Mouse (Mus musculus) heart, embryonic 16.5 days (tissue): Measurements from ENCODE around the gene Ada. TPM values are rescaled to one million over a fixed set of nuclear protein-coding genes. Genes with fewer than 3 reads are reported as not detected.

ENCODE experiments used
- ATAC-seq: fragments of 200-750 bp; cut with Nextera tagmentation; replicated peaks from 2 replicates; pipeline ENCODE4 v1.8.0; 2017; ENCODE audit warnings: moderate number of reproducible peaks; ENCODE audit not compliant: insufficient read depth, low FRiP score; ENCODE audit errors: extremely low read depth
- H3K27ac ChIP-seq: fragments of 300-500 bp; sonication (generic); 2 replicates; pipeline ENCODE4 v1.5.1; 2014; ENCODE audit warnings: mild to moderate bottlenecking, low read length, control low read depth, moderate library complexity
- H3K27me3 ChIP-seq: fragments of 300-500 bp; sonication (generic); 2 replicates; pipeline ENCODE4 v1.6.1; 2014; ENCODE audit warnings: low read length, mixed read lengths; ENCODE audit not compliant: control insufficient read depth, insufficient read depth
- H3K36me3 ChIP-seq: fragments of 300-500 bp; sonication (generic); 2 replicates; pipeline ENCODE4 v1.6.1; 2014; ENCODE audit not compliant: control insufficient read depth, insufficient read depth
- H3K4me1 ChIP-seq: fragments of 300-500 bp; sonication (generic); 2 replicates; pipeline ENCODE4 v1.6.1; 2014; ENCODE audit warnings: low read length, mixed read lengths; ENCODE audit not compliant: control insufficient read depth, insufficient read depth
- H3K4me2 ChIP-seq: fragments of 300-500 bp; sonication (generic); 2 replicates; pipeline ENCODE4 v1.6.1; 2014; ENCODE audit warnings: low read depth, mild to moderate bottlenecking, control low read depth, low read length
- H3K4me3 ChIP-seq: fragments of 300-500 bp; sonication (generic); 2 replicates; pipeline ENCODE4 v1.5.1; 2014; ENCODE audit warnings: mild to moderate bottlenecking, control low read depth, low read length
- H3K9ac ChIP-seq: fragments of 300-500 bp; sonication (generic); 2 replicates; pipeline ENCODE4 v1.6.1; 2014; ENCODE audit warnings: low read length, control low read depth
- H3K9me3 ChIP-seq: fragments of 300-500 bp; sonication (generic); replicated peaks from 2 replicates; pipeline ENCODE4 v1.6.1; 2016; ENCODE audit warnings: low read length; ENCODE audit not compliant: control insufficient read depth
- WGBS: fragments of 180-500 bp; shearing (Covaris S2); extraction: QIAGEN DNeasy Blood & Tissue Kit; methylation state at CpG from one replicate; pipeline ENCODE4 v1.1.7; 2014; 5-methylcytosine and 5-hydroxymethylcytosine counted together
- polyA plus RNA-seq: library from polyadenylated mRNA; unstranded; fragments of >200 nt; fragmentation: Nextera tagmentation; extraction: Ambion mirVana; gene quantifications from 2 replicates; pipeline ENCODE4 v1.2.1, GENCODE M21; 2015

The Ada gene
- polyA plus RNA-seq, 1 experiment from 2014 or later = 10.9 TPM

- peaks cover under 1% of the 10 kb centered on the region; the same call in 1 of the 2 replicates for H3K36me3 ChIP-seq
- 56% methylated on average over 5 of the region's 5 CpGs for WGBS
- H3K4me1 ChIP-seq = peaks cover 52% of the 10 kb centered on the region
- H3K9ac ChIP-seq = peak overlapping the region; percentile 42; the same call in 1 of the 2 replicates
- no peaks in the 10 kb centered on the region for H3K27me3 ChIP-seq
- peak overlapping the region; percentile 63 for H3K27ac ChIP-seq
- no peaks in the 10 kb centered on the region for H3K9me3 ChIP-seq
- H3K4me3 ChIP-seq = no peak overlapping the region
- no peak overlapping the region for H3K4me2 ChIP-seq
- 0 out of 2 replicates have a peak, but pooled peaks have one; percentile 39 for ATAC-seq
Observed at GRCm38 (mm10) chr2:163710606-163711159, 39.4 kb downstream of the Ada start.

GRCm38 (mm10) chr2:163710000-163710399 lies 40.0 kb downstream of the Ada start:
- WGBS = 76% methylated on average over 9 of the region's 9 CpGs
- Histone ChIP-seq H3K9me3 (no peaks in the 10 kb centered on the region), H3K9ac (peak overlapping the region; percentile 42; the same call in 1 of the 2 replicates), H3K4me2 (no peak overlapping the region), H3K27ac (peak overlapping the region; percentile 63), H3K27me3 (no peaks in the 10 kb centered on the region), H3K36me3 (peaks cover 7% of the 10 kb centered on the region), H3K4me3 (no peak overlapping the region), H3K4me1 (peaks cover 51% of the 10 kb centered on the region)
- no peak for ATAC-seq

- H3K27ac ChIP-seq = peak overlapping the region; percentile 37
- no peaks in the 10 kb centered on the region for H3K27me3 ChIP-seq
- H3K36me3 ChIP-seq = peaks cover 10% of the 10 kb centered on the region
- 44% methylated on average over 6 of the region's 6 CpGs for WGBS
- 0 out of 2 replicates have a peak overlapping the region, but pooled peaks have one; percentile 14 for H3K9ac ChIP-seq
- H3K4me1 ChIP-seq = peaks cover 58% of the 10 kb centered on the region
- no peak overlapping the region for H3K4me3 ChIP-seq
- ATAC-seq = no peak
- H3K9me3 ChIP-seq = no peaks in the 10 kb centered on the region
- H3K4me2 ChIP-seq = peak overlapping the region; percentile 14; the same call in 1 of the 2 replicates
Observed at GRCm38 (mm10) chr2:163708763-163709250, 41.2 kb downstream of the Ada start.

- Histone ChIP-seq H3K4me2 (peak overlapping the region; percentile 14; the same call in 1 of the 2 replicates), H3K4me1 (peaks cover 57% of the 10 kb centered on the region), H3K4me3 (no peak overlapping the region), H3K27me3 (no peaks in the 10 kb centered on the region), H3K9ac (0 out of 2 replicates have a peak overlapping the region, but pooled peaks have one; percentile 14), H3K27ac (peak overlapping the region; percentile 37), H3K9me3 (no peaks in the 10 kb centered on the region), H3K36me3 (peaks cover 10% of the 10 kb centered on the region)
- ATAC-seq = no peak
- WGBS = 32% methylated on average over 5 of the region's 5 CpGs
Observed at GRCm38 (mm10) chr2:163708321-163708720, 41.7 kb downstream of the Ada start.

- no peak overlapping the region for H3K9ac ChIP-seq
- peaks cover 42% of the 10 kb centered on the region for H3K4me1 ChIP-seq
- no peak for ATAC-seq
- no peak overlapping the region for H3K27ac ChIP-seq
- no peaks in the 10 kb centered on the region for H3K9me3 ChIP-seq
- no peak overlapping the region for H3K4me2 ChIP-seq
- no peak overlapping the region for H3K4me3 ChIP-seq
- peaks cover 10% of the 10 kb centered on the region for H3K36me3 ChIP-seq
- 82% methylated on average over 5 of the region's 5 CpGs for WGBS
- no peaks in the 10 kb centered on the region for H3K27me3 ChIP-seq
Observed at GRCm38 (mm10) chr2:163703599-163704260, 46.3 kb downstream of the Ada start.

GRCm38 (mm10) chr2:163702921-163703320 lies 47.1 kb downstream of the Ada start:
- H3K9ac ChIP-seq = no peak overlapping the region; the same call in 1 of the 2 replicates
- WGBS = 66% methylated on average over 5 of the region's 5 CpGs

GRCm38 (mm10) chr2:163702431-163702830 lies 47.6 kb downstream of the Ada start:
- Histone ChIP-seq H3K27ac (peak overlapping the region; percentile 49), H3K27me3 (no peaks in the 10 kb centered on the region), H3K4me3 (no peak overlapping the region), H3K36me3 (peaks cover 10% of the 10 kb centered on the region), H3K9ac (peak overlapping the region; percentile 45), H3K4me2 (no peak overlapping the region), H3K4me1 (peaks cover 45% of the 10 kb centered on the region), H3K9me3 (no peaks in the 10 kb centered on the region)
- no peak for ATAC-seq
- 50% methylated on average over 7 of the region's 7 CpGs for WGBS

More at GRCm38 (mm10) chr2:163702921-163703320, 47.1 kb downstream of the Ada start:
- H3K4me3 ChIP-seq = no peak overlapping the region
- H3K27ac ChIP-seq = peak overlapping the region; percentile 49
- peaks cover 42% of the 10 kb centered on the region for H3K4me1 ChIP-seq
- no peak for ATAC-seq
- no peaks in the 10 kb centered on the region for H3K9me3 ChIP-seq
- H3K27me3 ChIP-seq = no peaks in the 10 kb centered on the region
- no peak overlapping the region for H3K4me2 ChIP-seq
- peaks cover 10% of the 10 kb centered on the region for H3K36me3 ChIP-seq

GRCm38 (mm10) chr2:163699078-163699780 lies 50.8 kb downstream of the Ada start:
- peak overlapping the region; percentile 91 for H3K27ac ChIP-seq

More at GRCm38 (mm10) chr2:163699078-163699780, 50.8 kb downstream of the Ada start:
- Histone ChIP-seq H3K9ac (peak overlapping the region; percentile 55), H3K4me3 (no peak overlapping the region), H3K4me1 (peaks cover 67% of the 10 kb centered on the region), H3K9me3 (no peaks in the 10 kb centered on the region), H3K27me3 (no peaks in the 10 kb centered on the region), H3K36me3 (no peaks in the 10 kb centered on the region), H3K4me2 (no peak overlapping the region)
- 57% methylated on average over 11 of the region's 11 CpGs for WGBS
- ATAC-seq = no peak
